Mouse (Mus musculus): Measurements from ENCODE around the gene Rhbdl2. TPM values are rescaled to one million over a fixed set of nuclear protein-coding genes. Genes with fewer than 3 reads are reported as not detected.
A peak's percentile ranks its signal among the peaks of the same experiment; 100 is the strongest.

Rhbdl2 gene
- polyA plus RNA-seq, 1 experiment: 18.2 TPM

DNA sequence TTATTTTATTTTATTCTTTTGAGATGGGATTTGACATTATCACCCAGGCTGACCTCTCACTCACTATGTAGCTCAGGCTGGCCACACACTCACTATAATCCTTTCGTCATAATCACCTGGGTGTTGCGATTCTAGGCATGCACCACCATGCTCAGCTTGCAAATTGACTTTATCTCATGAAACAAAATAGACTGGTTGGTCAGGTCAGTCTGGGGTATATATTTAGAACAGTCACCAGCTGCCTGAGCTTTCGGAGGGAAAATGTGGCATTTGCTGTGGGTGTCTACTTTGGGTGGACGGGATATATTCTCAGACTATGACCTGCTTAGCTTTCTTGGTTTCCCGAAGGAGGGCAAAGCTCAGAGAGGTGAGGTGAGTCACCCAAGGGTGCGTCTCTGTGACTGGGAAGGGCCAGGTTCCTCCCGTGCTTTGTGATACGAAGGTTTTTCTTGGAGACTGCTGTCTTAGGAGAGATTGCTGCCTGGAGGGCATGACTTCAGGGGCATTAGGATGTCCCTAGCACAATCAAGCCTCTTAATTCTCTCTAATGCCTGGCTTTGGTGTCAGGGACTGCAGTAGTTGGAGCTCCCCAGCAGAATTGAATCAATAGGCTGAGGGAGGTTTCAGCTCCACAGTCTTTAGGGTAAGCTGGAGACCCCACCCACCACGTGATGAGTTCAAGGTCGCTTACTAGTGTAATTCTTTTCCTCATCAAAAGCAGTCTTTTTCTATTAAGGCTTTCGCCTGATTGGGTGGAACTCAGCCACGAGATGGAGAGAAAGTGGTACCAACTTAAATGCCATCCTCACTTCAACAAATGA lies 23.0 kb downstream of the Rhbdl2 start:
- 39% methylated on average over 12 of the region's 12 CpGs for WGBS
- peak; percentile 80 for DNase-seq (ENCODE audit: low read depth, low spot score)

DNA sequence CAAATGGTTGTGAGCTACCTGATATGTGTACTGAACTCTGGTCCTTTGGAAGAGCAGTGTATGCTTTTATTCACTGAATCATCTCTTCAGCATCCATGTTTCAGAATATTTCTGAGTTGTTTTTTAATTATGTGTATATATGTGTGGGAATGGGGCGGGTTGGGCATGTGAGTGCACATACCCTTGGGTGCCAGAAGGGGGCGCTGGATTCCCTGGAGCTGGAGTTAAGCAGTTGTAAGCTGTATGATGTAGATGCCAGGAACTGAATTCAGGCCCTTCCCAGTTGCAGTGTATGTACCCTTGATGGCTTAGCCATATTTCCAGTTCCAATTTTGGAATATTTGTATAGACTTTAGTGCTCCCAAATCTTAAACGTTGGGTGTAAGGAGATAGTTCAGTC lies 24.9 kb downstream of the Rhbdl2 start:
- 85% methylated on average over 3 of the region's 3 CpGs for WGBS
- no peak for DNase-seq (ENCODE audit: low read depth, low spot score)

DNA sequence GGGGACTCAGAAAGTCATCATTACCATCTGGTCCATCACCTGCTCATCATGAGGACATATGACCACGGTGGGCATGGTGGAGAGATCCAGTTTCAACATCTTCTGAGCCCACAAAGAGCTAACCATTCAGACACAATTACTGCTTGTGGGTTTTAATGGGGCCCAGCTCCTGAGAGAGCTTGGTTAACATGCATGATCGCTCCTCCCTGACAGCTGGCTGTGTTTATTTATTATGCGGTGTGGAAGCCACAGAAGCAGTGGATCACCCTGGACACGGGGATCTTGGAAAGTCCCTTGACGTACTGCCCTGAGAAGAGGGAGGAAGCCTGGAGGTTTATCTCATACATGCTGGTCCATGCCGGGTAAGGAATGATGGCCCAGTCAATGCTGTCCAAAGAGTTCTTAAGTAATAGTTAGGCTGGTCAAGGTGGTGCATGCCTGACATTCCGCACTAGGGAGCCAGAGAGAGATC lies 26.4 kb downstream of the Rhbdl2 start:
- WGBS: 59% methylated on average over 7 of the region's 7 CpGs
- DNase-seq (ENCODE audit: low read depth, low spot score): no peak

DNA sequence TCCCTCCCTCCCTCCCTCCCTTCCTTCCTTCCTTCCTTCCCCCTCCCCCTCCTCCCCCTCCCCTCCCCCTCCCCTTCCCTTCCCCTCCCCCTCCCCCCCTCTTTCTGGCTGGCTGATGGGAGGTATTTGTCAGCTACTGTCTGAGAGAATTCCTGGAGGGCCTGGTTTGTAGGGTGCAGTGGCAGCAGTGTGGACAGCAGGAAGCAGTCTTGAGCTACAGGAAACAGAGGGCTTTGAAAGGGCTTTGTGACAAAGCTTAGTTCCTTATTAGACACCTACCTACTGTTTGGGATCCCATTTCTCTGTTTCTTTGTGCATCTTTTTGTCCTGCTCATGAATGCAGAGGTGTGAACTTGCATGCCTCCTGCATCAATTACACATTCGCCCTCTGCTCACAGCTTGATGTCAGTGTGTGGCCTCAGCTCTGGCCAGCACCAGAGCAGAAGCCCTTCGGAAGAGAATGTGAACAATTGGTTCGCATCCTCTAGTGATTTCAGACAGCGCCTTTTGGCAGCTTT lies 31.5 kb downstream of the Rhbdl2 start:
- WGBS: 76% methylated on average over 4 of the region's 4 CpGs
- no peak for DNase-seq (ENCODE audit: low read depth, low spot score)

DNA sequence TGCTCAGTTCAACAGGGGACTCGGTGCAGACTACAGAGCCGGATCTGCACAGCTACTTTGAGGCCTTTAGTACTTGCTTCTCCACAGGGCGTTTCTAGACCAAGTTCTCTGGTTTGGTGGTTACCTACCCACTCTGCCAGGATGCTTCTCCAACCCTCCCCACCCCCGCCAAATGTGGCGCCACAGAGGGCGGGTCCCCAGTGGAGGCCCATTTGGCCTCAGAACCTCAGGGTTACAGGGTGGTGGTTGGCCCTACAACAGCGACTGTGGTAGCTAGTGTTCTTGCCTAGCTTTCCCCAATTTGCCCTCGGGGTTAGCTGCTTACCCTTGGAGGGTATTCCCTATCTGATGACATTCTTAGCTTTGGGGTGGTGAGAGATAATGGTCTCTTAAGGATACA lies 54.5 kb downstream of the Rhbdl2 start:
- DNase-seq (ENCODE audit: low read depth, low spot score): no peak
- WGBS: 84% methylated on average over 8 of the region's 8 CpGs

DNA sequence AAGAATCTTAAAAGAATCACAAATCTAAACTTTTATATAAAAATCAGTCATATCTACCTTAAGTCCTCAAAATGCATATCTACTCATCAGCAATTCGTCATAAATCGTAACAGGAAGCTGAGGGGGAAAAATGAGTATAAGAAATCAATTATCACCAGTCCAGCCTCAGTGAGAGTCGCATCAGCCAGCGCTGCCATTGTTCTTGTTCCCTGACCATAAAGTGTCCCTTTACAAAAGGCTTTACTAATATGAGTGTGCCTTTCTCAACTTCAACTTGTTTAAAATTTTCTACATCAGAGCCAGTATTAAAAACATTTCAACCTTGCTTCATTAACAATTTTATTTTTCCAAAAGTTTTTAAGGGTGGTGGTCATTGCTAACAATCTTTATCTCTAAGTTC lies 69.2 kb downstream of the Rhbdl2 start:
- WGBS: 70% methylated on average over 4 of the region's 4 CpGs
- no peak for DNase-seq (ENCODE audit: low read depth, low spot score)

DNA sequence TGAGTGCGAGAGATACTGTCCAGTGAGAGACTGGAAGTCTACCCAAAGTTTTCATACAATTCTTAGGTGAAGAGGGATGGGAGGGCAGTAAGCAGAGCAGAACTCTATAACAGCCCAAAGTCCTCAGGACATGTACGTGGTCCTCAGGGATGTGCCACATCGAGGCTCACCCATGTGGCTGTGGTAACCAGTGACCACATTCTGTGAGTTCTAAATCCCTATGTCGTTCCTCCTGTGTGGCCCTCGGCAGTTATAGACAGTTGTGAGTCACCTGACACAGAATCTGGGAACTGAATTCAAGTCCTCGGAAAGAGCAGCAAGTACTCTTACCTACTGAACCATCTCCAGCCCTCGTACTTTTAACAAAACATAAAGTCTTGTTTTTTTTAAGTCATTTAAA lies 70.4 kb downstream of the Rhbdl2 start:
- 82% methylated on average over 7 of the region's 7 CpGs for WGBS
- no peak for DNase-seq (ENCODE audit: low read depth, low spot score)

DNA sequence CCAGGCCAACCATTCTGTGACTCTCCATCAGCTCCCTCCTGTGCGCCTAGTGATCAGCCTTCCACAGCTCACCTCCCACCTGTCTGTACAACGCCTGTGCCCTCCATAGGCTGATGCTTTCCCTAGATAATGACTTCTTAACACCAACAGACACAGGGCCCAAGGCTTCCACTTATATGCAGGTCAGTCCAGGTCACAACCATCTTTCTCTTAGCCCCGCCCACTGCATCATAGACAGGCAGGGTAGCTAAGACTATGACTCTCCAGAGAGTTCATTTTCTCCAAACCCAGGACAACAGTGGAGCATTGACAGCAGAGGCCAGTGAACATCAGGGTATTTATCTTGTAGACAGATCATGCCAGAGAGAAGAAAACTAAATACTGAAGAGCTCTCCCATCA lies 71.7 kb downstream of the Rhbdl2 start, which contains the start of gene 4933427I04Rik:
Gene 4933427I04Rik (plus strand): TSS at position 301 of the 400 bp plus-strand sequence.
- 75% methylated on average over 3 of the region's 3 CpGs for WGBS
- DNase-seq (ENCODE audit: low read depth, low spot score): no peak

DNA sequence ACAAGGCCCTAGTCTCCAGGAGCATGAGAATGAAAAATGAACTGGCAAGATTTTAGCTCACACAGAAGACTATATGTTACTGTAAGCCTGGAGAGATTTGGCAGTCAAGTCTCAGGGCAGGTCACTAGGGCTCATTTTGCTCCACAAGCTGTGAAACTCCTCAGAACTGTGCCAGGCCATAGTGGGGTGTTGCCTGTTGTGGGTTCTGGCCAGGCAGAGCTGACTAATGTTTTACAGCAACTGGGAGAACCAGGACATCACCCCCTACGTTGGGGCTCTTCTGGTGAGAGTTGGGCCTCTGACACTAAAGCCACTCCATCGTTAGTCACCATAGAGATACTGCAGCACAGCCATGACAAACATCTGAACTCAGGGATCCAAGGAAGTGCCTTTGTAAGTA lies 72.1 kb downstream of the Rhbdl2 start:
- WGBS: 43% methylated on average over 2 of the region's 2 CpGs
- no peak for DNase-seq (ENCODE audit: low read depth, low spot score)

DNA sequence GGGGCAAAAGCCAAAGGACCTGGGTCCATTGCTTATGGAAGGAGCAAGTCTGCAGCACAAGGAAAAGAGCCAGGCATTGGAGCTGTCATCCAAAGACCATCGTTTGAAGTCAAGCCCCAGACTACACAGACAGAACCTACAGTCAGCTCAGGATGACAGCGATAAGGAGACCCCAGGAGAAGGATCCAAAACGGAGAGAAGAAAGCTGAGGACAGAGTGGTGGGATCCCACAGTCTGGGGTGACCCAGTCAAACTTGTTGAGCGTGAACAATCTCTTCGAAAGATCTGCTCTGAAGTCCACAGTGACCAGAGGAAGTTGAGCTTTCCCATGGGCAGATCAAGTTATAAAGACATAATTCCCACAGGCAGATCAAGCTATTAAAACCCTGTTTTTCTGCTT lies 72.9 kb downstream of the Rhbdl2 start:
- no peak for DNase-seq (ENCODE audit: low read depth, low spot score)
- 86% methylated on average over 5 of the region's 5 CpGs for WGBS

Other genes starting within 250 kb of the Rhbdl2 start
- 23.4 and 30.4 TPM in 2 replicates for gene Macf1, start 103.5 kb upstream of the Rhbdl2 start, polyA plus RNA-seq (2012; rRNA removed)
- gene Ndufs5, start 69.7 kb upstream of the Rhbdl2 start, polyA plus RNA-seq (2012; rRNA removed): 62.4 and 69.0 TPM in 2 replicates
- 20.2 and 23.8 TPM in 2 replicates for gene Akirin1, start 37.5 kb upstream of the Rhbdl2 start, polyA plus RNA-seq (2012; rRNA removed)
- not detected in 2 replicates for gene 4933427I04Rik, start 71.8 kb downstream of the Rhbdl2 start, polyA plus RNA-seq (2012; rRNA removed)
- gene Mycbp, start 117.0 kb downstream of the Rhbdl2 start, polyA plus RNA-seq (2012; rRNA removed): 12.3 and 13.3 TPM in 2 replicates
- 27.5 and 29.2 TPM in 2 replicates for gene Rragc, start 129.6 kb downstream of the Rhbdl2 start, polyA plus RNA-seq (2012; rRNA removed)
- gene 4930535I16Rik, start 130.1 kb downstream of the Rhbdl2 start, polyA plus RNA-seq (2012; rRNA removed): 0.49 TPM in 1 of 2 replicates, not detected in the other

All from large intestine, adult 2 months (tissue).